Mouse (Mus musculus) cortical plate, adult 2 months (tissue): ENCODE data around the gene Foxj3.

Experiments used
- CTCF ChIP-seq: fragments of 200-500 bp; IDR thresholded peaks from 2 replicates; pipeline ENCODE4 v1.5.1; 2011; ENCODE audit warnings: mild to moderate bottlenecking, control low read depth, low read length; ENCODE audit not compliant: insufficient read depth; ENCODE audit errors: extremely low read depth
- POLR2A ChIP-seq: fragments of 200-500 bp; IDR thresholded peaks from 2 replicates; pipeline ENCODE4 v1.6.1; 2011; ENCODE audit warnings: mild to moderate bottlenecking, low read length, control low read depth; ENCODE audit not compliant: insufficient read depth; ENCODE audit errors: extremely low read depth

GRCm38 (mm10) chr4:119498319-119498848 is 38.4 kb upstream of the Foxj3 start:
- TF ChIP-seq POLR2A (no peak), CTCF (no peak)
